ENCODE assay signal across 9 mouse cellular contexts in the genomic region with DNA sequence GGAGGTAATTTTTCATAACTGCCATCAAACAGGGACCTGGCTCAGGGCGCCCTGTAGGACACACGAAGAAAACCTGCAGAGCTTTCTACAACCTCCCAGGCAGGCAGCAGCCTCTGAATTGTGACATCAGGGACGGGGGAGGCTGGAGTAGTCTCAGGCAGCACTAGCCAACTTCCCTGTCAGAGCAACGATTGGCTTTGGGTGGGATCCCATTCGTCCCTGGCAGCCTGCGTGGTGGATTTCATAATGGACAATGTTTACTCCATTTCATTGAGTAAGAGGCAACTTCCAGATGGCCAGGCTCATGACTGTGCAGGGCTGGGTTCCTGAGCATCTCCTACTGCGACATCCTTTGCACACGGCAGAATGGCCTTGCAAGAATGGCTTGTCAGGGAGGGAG. TPM values are rescaled to one million over a fixed set of nuclear protein-coding genes. Genes with fewer than 3 reads are reported as not detected.
A peak's percentile ranks its signal among the peaks of the same experiment; 100 is the strongest.
DNase-seq lines count a peak whose midpoint lies in the region; ATAC-seq lines count a peak whose summit lies in the region.
"Had no signal": no experiment of that assay in that cellular context is flagged by ENCODE, and none has a peak within 500 bp of the region (broad histone marks: within the 10 kb centered on the region; RNA-seq: fewer than 3 reads in every experiment).

No protein-coding gene starts in this region.

- 69% methylated on average over 8 of the region's 8 CpGs for WGBS in kidney, embryonic 14.5 days

- no peak for ATAC-seq in kidney, embryonic 14.5 days (ENCODE audit: low FRiP score, low TSS enrichment)
- no peak for ATAC-seq in erythroid progenitor cell, adult 5-6 weeks (replicated peaks; ENCODE audit: low FRiP score, poor library complexity, severe bottlenecking)

- H3K9me3 ChIP-seq in kidney, embryonic 14.5 days (ENCODE audit: control insufficient read depth, low read length), result no peaks in the 10 kb centered on the region
- H3K9me3 ChIP-seq: neural tube, embryonic 12.5 days had no signal

- DNase-seq in kidney, postnatal 10 days, result peak; percentile 56
- DNase-seq in cerebellum, postnatal 10 days, result peak; percentile 96
- DNase-seq in heart, adult 8-10 months (ENCODE audit: low spot score), result peak; percentile 84
- peak; percentile 79 to 95 for DNase-seq in left cerebral cortex, adult 9 months (ENCODE audit: low spot score in 2 of 2)
- peak; percentile 75 to 85 for DNase-seq in monocyte, adult 2 months (ENCODE audit: low read depth in 1 of 2, low spot score in 2 of 2)
- peak; percentile 60 to 91 for DNase-seq in urinary bladder, postnatal 36 days (ENCODE audit: low spot score in 2 of 2)

- H3K4me2 ChIP-seq in kidney, embryonic 14.5 days (replicated peaks; ENCODE audit: low read depth, low read length), result no peak overlapping the region
- H3K4me2 ChIP-seq: neural tube, embryonic 12.5 days had no signal

- H3K4me1 ChIP-seq in kidney, embryonic 14.5 days (ENCODE audit: control insufficient read depth, insufficient read depth, low read length), result 0 out of 2 replicates have a peak, but pooled peaks cover 3% of the 10 kb centered on the region
- H3K4me1 ChIP-seq: neural tube, embryonic 12.5 days had no signal

- H3K36me3 ChIP-seq in kidney, embryonic 14.5 days (ENCODE audit: control insufficient read depth, insufficient read depth, low read length), result no peaks in the 10 kb centered on the region
- H3K36me3 ChIP-seq: neural tube, embryonic 12.5 days had no signal

- H3K9ac ChIP-seq in kidney, embryonic 14.5 days (ENCODE audit: low read depth, low read length), result no peak overlapping the region
- H3K9ac ChIP-seq: neural tube, embryonic 12.5 days had no signal

- H3K27me3 ChIP-seq in kidney, embryonic 14.5 days (ENCODE audit: control insufficient read depth, insufficient read depth, low read length), result no peaks in the 10 kb centered on the region
- H3K27me3 ChIP-seq: neural tube, embryonic 12.5 days had no signal

- no peak overlapping the region for H3K27ac ChIP-seq in kidney, embryonic 14.5 days (ENCODE audit: low read depth, low read length)
- H3K27ac ChIP-seq: neural tube, embryonic 12.5 days had no signal

- no peak overlapping the region for H3K4me3 ChIP-seq in kidney, embryonic 14.5 days (ENCODE audit: low read length)
- H3K4me3 ChIP-seq: neural tube, embryonic 12.5 days had no signal

RNA-seq across cellular contexts. Expression of a gene that starts 21.6 kb away (rescaled TPM):
- polyA plus RNA-seq in kidney, embryonic 14.5 days (2014; fragmentation: Nextera tagmentation; extraction: Ambion mirVana), result 0.46 and 1.6 TPM in 2 replicates
- 10 to 100 TPM in 2 of 4 experiments, 1 to 10 TPM in 2; 9.4 to 17.3 (median 12.4) TPM for total RNA-seq in heart, adult 8-10 months (2022)
- total RNA-seq in erythroid progenitor cell, adult 5-6 weeks (2015; ENCODE audit: low replicate concordance), result 23.8 and 24.7 TPM in 2 replicates
- 7.7 and 8.5 TPM in 2 replicates for total RNA-seq in erythroid progenitor cell, adult 5-6 weeks (2017; ENCODE audit: low replicate concordance)
- polyA plus RNA-seq: neural tube, embryonic 12.5 days had no signal

RNA-seq across cellular contexts. Expression of a gene that starts 30.8 kb away (rescaled TPM):
- 17.9 and 26.5 TPM in 2 replicates for polyA plus RNA-seq in kidney, embryonic 14.5 days (2014; fragmentation: Nextera tagmentation; extraction: Ambion mirVana)
- 10 to 100 TPM; 54.6 to 72.1 (median 63.9) TPM for total RNA-seq in heart, adult 8-10 months (2022)
- 3.8 and 7.6 TPM in 2 replicates for total RNA-seq in erythroid progenitor cell, adult 5-6 weeks (2015; ENCODE audit: low replicate concordance)
- 2.3 and 6.8 TPM in 2 replicates for total RNA-seq in erythroid progenitor cell, adult 5-6 weeks (2017; ENCODE audit: low replicate concordance)

RNA-seq across cellular contexts. Expression of a gene that starts 34.7 kb away (rescaled TPM):
- 0.29 and 0.49 TPM in 2 replicates for polyA plus RNA-seq in kidney, embryonic 14.5 days (2014; fragmentation: Nextera tagmentation; extraction: Ambion mirVana)
- total RNA-seq in heart, adult 8-10 months (2022), result 10 to 100 TPM; 10.7 to 16.0 (median 11.5) TPM
- 13.0 TPM in 1 of 2 replicates, not detected in the other for total RNA-seq in erythroid progenitor cell, adult 5-6 weeks (2015; ENCODE audit: low replicate concordance)
- total RNA-seq in erythroid progenitor cell, adult 5-6 weeks (2017; ENCODE audit: low replicate concordance), result 1.3 TPM in 1 of 2 replicates, not detected in the other

RNA-seq across cellular contexts. Expression of a gene that starts 40.7 kb away (rescaled TPM):
- polyA plus RNA-seq in kidney, embryonic 14.5 days (2014; fragmentation: Nextera tagmentation; extraction: Ambion mirVana), result 0.50 and 1.6 TPM in 2 replicates
- 1 to 10 TPM in 2 of 4 experiments, under 1 TPM in 2; 0.63 to 1.3 (median 0.96) TPM for total RNA-seq in heart, adult 8-10 months (2022)
- 13.0 and 59.9 TPM in 2 replicates for total RNA-seq in erythroid progenitor cell, adult 5-6 weeks (2015; ENCODE audit: low replicate concordance)
- total RNA-seq in erythroid progenitor cell, adult 5-6 weeks (2017; ENCODE audit: low replicate concordance), result 6.7 and 8.6 TPM in 2 replicates

Comparison
In these comparisons a context has a peak if more than half of its experiments do, and no peak if none do; other contexts are left out.
1. RNA of a gene that starts 30.8 kb away (total RNA-seq): 54.6 to 72.1 TPM in heart, adult 8-10 months; 2.3 to 7.6 TPM in erythroid progenitor cell, adult 5-6 weeks; every median in the first group is over 4 times any median in the second.
2. Peak in every context shown above with its lines, with median percentiles within 50 percentile points of each other: DNase-seq.